Mouse (Mus musculus) megakaryocyte, embryonic 14.5 days (primary cell): ENCODE results near the gene Slamf8.

ENCODE experiments used
- FLI1 ChIP-seq: IDR thresholded peaks from 2 replicates; pipeline ENCODE4 v1.6.1; 2012; ENCODE audit warnings: low read length, inconsistent platforms, mixed read lengths
- GATA1 ChIP-seq: IDR thresholded peaks from 3 replicates; pipeline ENCODE4 v1.6.1; 2012; ENCODE audit warnings: mixed read lengths, low read length, inconsistent platforms, borderline replicate concordance

DNA sequence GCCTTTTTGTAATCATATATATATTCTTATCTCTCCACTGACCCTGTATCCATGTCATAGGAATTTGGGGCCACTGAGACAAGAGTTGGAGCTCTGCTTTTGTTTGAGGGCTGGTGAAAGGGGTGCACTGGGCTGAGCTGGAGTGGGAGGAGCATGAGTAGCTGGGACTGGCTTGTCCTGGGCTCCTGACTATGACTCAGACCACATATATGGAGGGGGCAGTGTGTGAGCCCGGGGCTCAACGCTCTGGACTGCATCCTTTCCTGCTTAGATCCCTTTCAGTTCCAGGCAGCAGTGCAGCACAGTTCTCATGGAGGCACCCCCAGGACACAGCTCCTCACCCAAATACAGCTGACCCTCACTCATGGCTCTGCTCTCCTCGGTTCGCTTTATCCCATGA lies 44.3 kb downstream of the Slamf8 start:
- TF ChIP-seq GATA1 (no peak), FLI1 (no peak)
